Mouse (Mus musculus) midbrain, embryonic 11.5 days (tissue): ENCODE data around the gene Fbxo39. TPM values are rescaled to one million over a fixed set of nuclear protein-coding genes. Genes with fewer than 3 reads are reported as not detected.

ENCODE experiments used
- ATAC-seq: fragments of 200-750 bp; cut with Nextera tagmentation; 2 replicates; pipeline ENCODE4 v1.8.0; 2017; ENCODE audit warnings: moderate TSS enrichment, moderate library complexity; ENCODE audit not compliant: low FRiP score
- DNase-seq: peaks from one replicate; pipeline ENCODE4 v3.0.0; 2015; ENCODE audit warnings: low spot score; ENCODE audit errors: missing footprints
- H3K27ac ChIP-seq: fragments of 300-500 bp; sonication (generic); 2 replicates; pipeline ENCODE4 v1.5.1; 2014; ENCODE audit warnings: low read depth, low read length
- H3K27me3 ChIP-seq: fragments of 300-500 bp; sonication (generic); 2 replicates; pipeline ENCODE4 v1.6.1; 2014; ENCODE audit warnings: mild to moderate bottlenecking, low read length, moderate library complexity, mixed read lengths; ENCODE audit not compliant: control insufficient read depth, insufficient read depth
- H3K36me3 ChIP-seq: fragments of 300-500 bp; sonication (generic); 2 replicates; pipeline ENCODE4 v1.6.1; 2014; ENCODE audit warnings: mild to moderate bottlenecking, low read length, moderate library complexity, mixed read lengths; ENCODE audit not compliant: control insufficient read depth, insufficient read depth
- H3K4me1 ChIP-seq: fragments of 300-500 bp; sonication (generic); 2 replicates; pipeline ENCODE4 v1.6.1; 2014; ENCODE audit warnings: low read length; ENCODE audit not compliant: control insufficient read depth, insufficient read depth
- H3K4me2 ChIP-seq: fragments of 300-500 bp; sonication (generic); 2 replicates; pipeline ENCODE4 v1.6.1; 2014; ENCODE audit warnings: mild to moderate bottlenecking, moderate library complexity
- H3K4me3 ChIP-seq: fragments of 300-500 bp; sonication (generic); 2 replicates; pipeline ENCODE4 v1.5.1; 2014; ENCODE audit warnings: low read depth, low read length
- H3K9ac ChIP-seq: fragments of 300-500 bp; sonication (generic); 2 replicates; pipeline ENCODE4 v1.6.1; 2014; ENCODE audit warnings: low read length
- H3K9me3 ChIP-seq: fragments of 300-500 bp; sonication (generic); 2 replicates; pipeline ENCODE4 v1.6.1; 2016; ENCODE audit warnings: low read length; ENCODE audit not compliant: control insufficient read depth
- whole genome bisulfite sequencing: fragments of 180-500 bp; shearing (Covaris S2); extraction: QIAGEN DNeasy Blood & Tissue Kit; methylation state at CpG from one replicate; pipeline ENCODE4 v1.1.7; 2014; 5-methylcytosine and 5-hydroxymethylcytosine counted together
- polyA plus RNA-seq: library from polyadenylated mRNA; unstranded; fragments of >200 nt; fragmentation: Nextera tagmentation; extraction: Ambion mirVana; gene quantifications from 2 replicates; pipeline ENCODE4 v1.2.1, GENCODE M21; 2014

Gene Fbxo39
- polyA plus RNA-seq, 1 experiment from 2014 or later: not detected

- no peaks in the 10 kb centered on the region for H3K4me1 ChIP-seq
- DNase-seq (no peak), ATAC-seq (no peak)
- H3K4me2 ChIP-seq: no peak overlapping the region
- H3K9me3 ChIP-seq: no peaks in the 10 kb centered on the region
- no peaks in the 10 kb centered on the region for H3K36me3 ChIP-seq
- no peaks in the 10 kb centered on the region for H3K27me3 ChIP-seq
- no peak overlapping the region for H3K4me3 ChIP-seq
- H3K9ac ChIP-seq: no peak overlapping the region
- 77% methylated on average over 4 of the region's 4 CpGs for WGBS
- H3K27ac ChIP-seq: no peak overlapping the region
These were observed 35.4 kb downstream of the Fbxo39 start for GRCm38 (mm10) chr11:72349652-72350051.

DNA sequence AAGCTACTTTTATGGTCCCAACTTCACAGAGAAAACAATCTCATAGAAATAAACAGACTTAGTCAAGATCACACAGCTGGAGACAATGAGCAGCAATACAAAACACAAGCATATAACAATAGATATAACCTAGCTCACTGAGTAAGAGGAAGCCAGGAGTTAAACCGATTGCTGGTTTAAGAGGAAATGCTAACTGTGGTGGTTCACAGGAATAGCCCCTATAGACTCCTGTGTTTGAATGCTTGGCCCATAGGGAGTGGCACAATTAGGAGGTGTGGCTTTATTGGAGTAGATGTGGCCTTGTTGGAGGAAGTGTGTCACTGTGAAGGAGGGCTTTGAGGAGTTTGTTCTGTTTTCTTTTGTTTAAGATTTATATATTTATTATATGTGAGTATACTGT is 38.0 kb downstream of the Fbxo39 start:
- Histone ChIP-seq H3K4me1 (no peaks in the 10 kb centered on the region), H3K27ac (no peak overlapping the region), H3K27me3 (no peaks in the 10 kb centered on the region), H3K36me3 (no peaks in the 10 kb centered on the region), H3K4me3 (no peak overlapping the region), H3K4me2 (no peak overlapping the region), H3K9me3 (no peaks in the 10 kb centered on the region), H3K9ac (no peak overlapping the region)
- ATAC-seq (no peak), DNase-seq (no peak)
- 84% methylated on average over 1 of the region's 1 CpGs for WGBS

GRCm38 (mm10) chr11:72353186-72353585 is 38.9 kb downstream of the Fbxo39 start:
- ATAC-seq (no peak), DNase-seq (no peak)
- no peak overlapping the region for H3K4me2 ChIP-seq
- no peak overlapping the region for H3K27ac ChIP-seq
- H3K27me3 ChIP-seq: no peaks in the 10 kb centered on the region
- H3K9me3 ChIP-seq: no peaks in the 10 kb centered on the region
- H3K36me3 ChIP-seq: no peaks in the 10 kb centered on the region
- H3K4me3 ChIP-seq: no peak overlapping the region
- 80% methylated on average over 3 of the region's 3 CpGs for WGBS
- no peaks in the 10 kb centered on the region for H3K4me1 ChIP-seq
- no peak overlapping the region for H3K9ac ChIP-seq

DNA sequence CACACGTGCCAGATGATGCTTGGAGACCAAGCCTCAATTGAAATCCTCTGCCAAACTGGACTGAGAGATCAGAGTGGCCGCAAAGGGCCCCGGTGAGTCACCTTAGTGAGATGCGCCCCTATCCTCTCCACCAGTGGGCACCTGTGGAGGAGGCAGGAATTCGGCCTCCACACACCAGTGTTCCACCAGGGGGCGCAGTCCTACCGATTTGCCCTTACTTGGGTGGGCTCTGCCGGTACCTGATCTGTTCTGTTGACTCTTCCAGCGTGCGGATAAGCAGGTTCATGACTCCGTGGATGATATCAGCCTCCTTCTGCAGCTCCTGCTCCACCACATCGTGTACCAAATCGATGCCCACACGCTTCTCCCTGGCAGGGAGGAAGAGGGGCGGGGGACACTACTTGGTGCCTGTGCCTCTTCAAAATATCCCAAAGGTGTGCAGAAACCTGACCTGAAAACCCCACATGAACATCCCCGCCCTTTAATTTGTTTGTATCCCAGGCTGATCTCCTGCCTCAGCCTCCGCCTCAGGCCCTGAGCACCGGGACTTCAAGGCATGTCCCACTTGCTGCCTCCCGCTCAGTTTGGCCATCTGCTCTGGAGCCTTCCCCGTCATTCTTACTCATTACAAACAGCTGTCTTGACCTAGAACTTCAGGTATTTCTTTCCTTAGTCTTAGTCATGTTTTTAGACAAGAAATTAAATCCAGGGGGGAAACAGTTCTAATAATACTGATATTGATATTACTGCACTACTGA is 40.9 kb downstream of the Fbxo39 start:
- Histone ChIP-seq H3K27me3 (no peaks in the 10 kb centered on the region), H3K4me1 (no peaks in the 10 kb centered on the region), H3K36me3 (no peaks in the 10 kb centered on the region), H3K4me2 (peak overlapping the region; percentile 25; the same call in 1 of the 2 replicates), H3K9ac (no peak overlapping the region), H3K27ac (no peak overlapping the region), H3K4me3 (no peak overlapping the region), H3K9me3 (no peaks in the 10 kb centered on the region)
- ATAC-seq (0 out of 2 replicates have a peak, but pooled peaks have one; percentile 57), DNase-seq (peak; percentile 94)
- WGBS: 29% methylated on average over 20 of the region's 20 CpGs

- H3K4me1 ChIP-seq: peaks cover 3% of the 10 kb centered on the region; the same call in 1 of the 2 replicates
- H3K9ac ChIP-seq: peak overlapping the region; percentile 77
- H3K4me3 ChIP-seq: peak overlapping the region; percentile 40
- H3K36me3 ChIP-seq: no peaks in the 10 kb centered on the region
- no peaks in the 10 kb centered on the region for H3K27me3 ChIP-seq
- peak; percentile 98 for DNase-seq
- H3K4me2 ChIP-seq: peak overlapping the region; percentile 79
- peak; percentile 92 for ATAC-seq
- H3K27ac ChIP-seq: no peak overlapping the region
- no peaks in the 10 kb centered on the region for H3K9me3 ChIP-seq
- WGBS: 10% methylated on average over 42 of the region's 42 CpGs
These were observed 47.4 kb downstream of the Fbxo39 start for GRCm38 (mm10) chr11:72361385-72362346.

DNA sequence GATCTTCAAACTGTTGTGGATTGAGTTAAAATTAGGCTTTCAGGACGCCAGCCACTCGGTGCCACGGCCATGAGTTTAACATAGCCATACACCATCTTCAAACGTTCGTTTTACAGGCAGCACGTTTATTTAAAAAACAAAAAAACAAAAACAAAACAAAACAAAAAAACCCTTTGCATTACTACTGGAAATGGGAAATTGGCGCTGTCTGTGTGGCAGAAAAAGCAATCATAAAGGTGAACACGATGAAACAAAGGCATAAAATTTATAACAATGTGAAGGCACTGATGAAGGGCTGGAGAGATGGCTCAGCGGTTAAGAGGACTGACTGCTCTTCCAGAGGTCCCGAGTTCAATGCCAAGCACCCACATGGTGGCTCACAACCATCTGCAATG is 48.1 kb downstream of the Fbxo39 start, which contains the start of gene Tekt1:
Gene Tekt1 (minus strand): TSS at position 96 of the 395 bp plus-strand sequence.
- H3K27ac ChIP-seq: no peak within 1 kb of the TSS
- H3K9ac ChIP-seq: peak within 1 kb of the TSS; percentile 77
- no peaks in the 10 kb centered on the region for H3K36me3 ChIP-seq
- no peak for ATAC-seq
- H3K27me3 ChIP-seq: no peaks in the 10 kb centered on the region
- DNase-seq: peak; percentile 86
- H3K4me1 ChIP-seq: peaks cover 3% of the 10 kb centered on the region; the same call in 1 of the 2 replicates
- 41% methylated on average over 10 of the region's 10 CpGs for WGBS
- H3K4me2 ChIP-seq: peak within 1 kb of the TSS; percentile 79
- H3K9me3 ChIP-seq: no peaks in the 10 kb centered on the region
- peak within 1 kb of the TSS; percentile 40 for H3K4me3 ChIP-seq

GRCm38 (mm10) chr11:72363523-72364240 is 49.4 kb downstream of the Fbxo39 start:
- Histone ChIP-seq H3K4me2 (no peak overlapping the region), H3K4me1 (peaks cover 7% of the 10 kb centered on the region; the same call in 1 of the 2 replicates), H3K9me3 (no peaks in the 10 kb centered on the region), H3K9ac (no peak overlapping the region), H3K27me3 (no peaks in the 10 kb centered on the region), H3K27ac (no peak overlapping the region), H3K36me3 (no peaks in the 10 kb centered on the region), H3K4me3 (no peak overlapping the region)
- WGBS: 86% methylated on average over 8 of the region's 8 CpGs
- DNase-seq (no peak), ATAC-seq (no peak)

DNA sequence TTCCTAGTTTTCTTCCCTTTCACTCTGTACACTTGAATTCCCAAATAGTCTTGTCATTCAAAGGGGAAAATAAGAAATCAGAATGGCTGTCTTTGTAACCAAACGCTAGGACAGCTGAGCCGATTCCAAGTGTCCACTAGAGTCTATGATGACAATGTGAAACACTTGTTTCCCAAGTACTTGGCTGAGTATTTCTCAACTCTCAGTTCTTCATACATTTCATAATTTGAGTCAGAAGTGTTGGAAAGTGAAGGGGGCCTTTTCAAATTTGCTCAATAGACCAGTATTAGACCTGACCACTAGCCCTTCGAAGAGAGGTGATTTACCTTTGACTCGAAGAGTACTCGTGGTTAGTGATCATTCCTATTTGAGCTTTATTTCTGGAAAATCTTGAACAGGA is 50.3 kb downstream of the Fbxo39 start:
- WGBS: 92% methylated on average over 5 of the region's 5 CpGs
- no peak overlapping the region for H3K4me2 ChIP-seq
- no peaks in the 10 kb centered on the region for H3K9me3 ChIP-seq
- peaks cover 7% of the 10 kb centered on the region; the same call in 1 of the 2 replicates for H3K4me1 ChIP-seq
- H3K27me3 ChIP-seq: no peaks in the 10 kb centered on the region
- ATAC-seq (no peak), DNase-seq (no peak)
- H3K36me3 ChIP-seq: no peaks in the 10 kb centered on the region
- H3K27ac ChIP-seq: no peak overlapping the region
- no peak overlapping the region for H3K4me3 ChIP-seq
- H3K9ac ChIP-seq: no peak overlapping the region
